Mouse (Mus musculus) hindbrain, embryonic 12.5 days (tissue): ENCODE measurements around the gene Arhgap31. TPM values are rescaled to one million over a fixed set of nuclear protein-coding genes. Genes with fewer than 3 reads are reported as not detected.

Experiments
- ATAC-seq: fragments of 200-750 bp; cut with Nextera tagmentation; 2 replicates; pipeline ENCODE4 v1.8.0; 2017; ENCODE audit warnings: moderate TSS enrichment; ENCODE audit not compliant: low FRiP score
- H3K27ac ChIP-seq: fragments of 300-500 bp; sonication (generic); 2 replicates; pipeline ENCODE4 v1.5.1; 2016; ENCODE audit warnings: mild to moderate bottlenecking
- H3K27me3 ChIP-seq: fragments of 300-500 bp; sonication (generic); 2 replicates; pipeline ENCODE4 v1.6.1; 2016; ENCODE audit warnings: mild to moderate bottlenecking
- H3K36me3 ChIP-seq: fragments of 300-500 bp; sonication (generic); 2 replicates; pipeline ENCODE4 v1.6.1; 2016; ENCODE audit warnings: mild to moderate bottlenecking
- H3K4me1 ChIP-seq: fragments of 300-500 bp; sonication (generic); 2 replicates; pipeline ENCODE4 v1.6.1; 2016
- H3K4me2 ChIP-seq: fragments of 300-500 bp; sonication (generic); replicated peaks from 2 replicates; pipeline ENCODE4 v1.6.1; 2016; ENCODE audit warnings: mild to moderate bottlenecking
- H3K4me3 ChIP-seq: fragments of 300-500 bp; sonication (generic); 2 replicates; pipeline ENCODE4 v1.5.1; 2016; ENCODE audit warnings: mild to moderate bottlenecking
- H3K9ac ChIP-seq: fragments of 300-500 bp; sonication (generic); 2 replicates; pipeline ENCODE4 v1.6.1; 2016; ENCODE audit warnings: mild to moderate bottlenecking, moderate library complexity
- H3K9me3 ChIP-seq: fragments of 300-500 bp; sonication (generic); replicated peaks from 2 replicates; pipeline ENCODE4 v1.6.1; 2016; ENCODE audit warnings: mild to moderate bottlenecking
- WGBS: fragments of 180-500 bp; shearing (Covaris S2); methylation state at CpG from one replicate; pipeline ENCODE4 v1.1.7; 2016; 5-methylcytosine and 5-hydroxymethylcytosine counted together
- polyA plus RNA-seq: library from polyadenylated mRNA; unstranded; fragments of >200 nt; fragmentation: Nextera tagmentation; extraction: Ambion mirVana; gene quantifications from 2 replicates; pipeline ENCODE4 v1.2.1, GENCODE M21; 2016

Arhgap31 gene
- polyA plus RNA-seq, 1 experiment from 2014 or later: 15.4 TPM

DNA sequence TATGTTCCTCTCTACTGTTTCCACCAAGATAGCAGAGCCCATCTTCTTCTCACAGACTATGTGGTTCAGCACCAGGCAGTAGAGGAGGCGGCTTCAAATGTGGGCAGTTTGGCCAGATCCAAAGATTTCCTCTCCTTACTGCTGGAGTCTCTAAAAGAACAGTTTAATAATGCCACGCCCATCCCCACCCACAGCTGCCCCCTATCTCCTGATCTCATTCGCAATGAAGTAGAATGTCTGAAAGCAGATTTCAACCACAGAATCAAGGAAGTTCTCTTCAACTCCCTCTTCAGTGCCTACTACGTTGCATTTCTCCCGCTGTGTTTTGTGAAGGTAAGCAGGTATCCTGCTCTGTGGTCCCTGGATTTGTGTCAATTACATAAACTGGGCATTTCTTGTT lies 127.9 kb downstream of the Arhgap31 start:
- Histone ChIP-seq H3K9me3 (no peaks in the 10 kb centered on the region), H3K27me3 (no peaks in the 10 kb centered on the region), H3K4me1 (no peaks in the 10 kb centered on the region), H3K9ac (no peak overlapping the region), H3K4me2 (no peak overlapping the region), H3K36me3 (peaks cover 80% of the 10 kb centered on the region), H3K4me3 (no peak overlapping the region), H3K27ac (no peak overlapping the region)
- ATAC-seq: no peak
- 90% methylated on average over 5 of the region's 5 CpGs for WGBS

DNA sequence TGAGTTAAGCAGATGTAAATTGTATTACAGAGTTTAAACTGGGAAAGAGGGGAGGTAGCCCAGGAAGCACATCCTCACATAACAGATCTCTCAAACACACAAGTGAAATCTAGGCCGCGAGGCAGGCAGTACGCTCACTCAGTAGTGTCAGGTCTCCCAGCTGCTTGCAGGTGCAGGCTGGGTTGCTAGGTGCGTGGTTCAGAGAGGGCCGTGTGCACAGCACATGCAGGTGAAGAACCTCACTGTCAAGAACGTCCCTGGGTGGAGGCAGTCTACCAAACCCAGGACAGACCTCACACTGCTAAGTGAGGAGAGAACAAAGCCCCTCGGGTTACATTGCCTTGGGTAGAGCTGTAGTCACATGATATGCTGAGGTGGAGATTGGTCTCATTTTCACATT lies 128.3 kb downstream of the Arhgap31 start:
- H3K4me2 ChIP-seq: no peak overlapping the region
- no peak for ATAC-seq
- 88% methylated on average over 7 of the region's 7 CpGs for WGBS
- no peaks in the 10 kb centered on the region for H3K4me1 ChIP-seq
- no peak overlapping the region for H3K4me3 ChIP-seq
- no peak overlapping the region for H3K27ac ChIP-seq
- no peaks in the 10 kb centered on the region for H3K9me3 ChIP-seq
- no peaks in the 10 kb centered on the region for H3K27me3 ChIP-seq
- peaks cover 78% of the 10 kb centered on the region for H3K36me3 ChIP-seq
- no peak overlapping the region for H3K9ac ChIP-seq

DNA sequence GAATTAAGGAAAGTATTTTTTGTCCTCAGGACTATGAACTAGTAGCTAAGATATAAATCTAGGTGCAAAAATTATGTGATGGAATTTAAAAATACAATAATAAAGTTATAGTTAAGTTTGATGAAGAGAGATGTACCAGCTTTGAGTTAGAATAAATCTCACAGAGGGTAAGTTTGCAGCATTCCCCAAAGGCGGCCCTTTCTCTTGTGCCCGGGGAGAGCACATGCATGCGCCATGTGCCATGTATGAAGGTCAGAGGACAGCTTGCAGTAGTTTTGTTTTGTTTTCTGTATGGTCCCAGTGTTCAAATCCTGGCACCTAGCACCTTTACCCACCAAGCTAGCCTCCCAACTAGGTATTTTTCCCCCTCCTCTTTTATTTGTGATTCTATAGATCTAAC lies 141.6 kb downstream of the Arhgap31 start:
- Histone ChIP-seq H3K36me3 (peaks cover 51% of the 10 kb centered on the region), H3K27ac (no peak overlapping the region), H3K27me3 (no peaks in the 10 kb centered on the region), H3K9ac (no peak overlapping the region), H3K4me1 (no peaks in the 10 kb centered on the region), H3K4me3 (no peak overlapping the region), H3K4me2 (no peak overlapping the region), H3K9me3 (no peaks in the 10 kb centered on the region)
- ATAC-seq: no peak
- WGBS: 98% methylated on average over 3 of the region's 3 CpGs

DNA sequence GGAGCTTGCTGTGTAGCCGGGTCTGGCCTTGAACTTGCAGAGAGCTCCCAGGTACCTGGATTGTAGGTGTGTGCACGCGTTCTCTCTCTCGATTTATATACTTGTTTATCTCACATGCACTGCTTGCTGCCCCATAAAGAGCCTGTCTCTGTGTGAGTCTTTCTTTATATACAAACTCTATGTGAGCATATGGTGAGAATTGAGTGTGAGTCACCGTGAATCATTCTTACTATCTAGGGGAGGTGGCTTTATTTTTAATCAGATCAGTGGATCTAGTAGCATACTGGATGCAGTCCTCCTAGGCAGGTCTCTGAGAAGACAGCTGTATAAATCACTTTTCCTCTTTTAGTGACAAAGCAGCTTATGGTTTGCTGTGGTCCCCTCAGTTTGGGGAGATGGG lies 144.9 kb downstream of the Arhgap31 start:
- Histone ChIP-seq H3K9me3 (no peaks in the 10 kb centered on the region), H3K4me2 (no peak overlapping the region), H3K27me3 (no peaks in the 10 kb centered on the region), H3K36me3 (peaks cover 42% of the 10 kb centered on the region), H3K4me3 (no peak overlapping the region), H3K9ac (no peak overlapping the region), H3K4me1 (peaks cover 8% of the 10 kb centered on the region), H3K27ac (no peak overlapping the region)
- no peak for ATAC-seq
- WGBS: 99% methylated on average over 5 of the region's 5 CpGs

DNA sequence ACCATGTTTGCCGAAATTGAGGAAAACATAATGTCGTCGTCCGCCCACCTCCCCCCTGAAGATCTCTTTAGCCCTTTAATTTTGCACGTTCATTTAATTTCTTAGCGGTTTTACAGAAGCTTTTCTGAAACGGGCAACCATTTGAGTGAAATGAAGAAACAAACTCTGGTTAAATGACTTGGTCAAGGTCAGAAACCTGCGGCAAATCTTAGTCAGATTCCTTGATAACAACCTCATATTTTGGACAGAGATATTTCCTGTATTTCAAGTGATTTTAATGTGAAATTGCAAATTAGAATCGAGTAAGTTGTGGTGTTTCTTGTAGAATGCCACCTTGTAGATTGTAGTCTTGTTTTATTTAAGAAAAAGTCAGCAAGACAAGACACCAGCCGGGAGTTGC lies 149.6 kb downstream of the Arhgap31 start:
- Histone ChIP-seq H3K27me3 (peaks cover 16% of the 10 kb centered on the region; the same call in 1 of the 2 replicates), H3K4me3 (peak overlapping the region; percentile 86), H3K36me3 (peaks cover 15% of the 10 kb centered on the region), H3K27ac (no peak overlapping the region), H3K9me3 (no peaks in the 10 kb centered on the region), H3K9ac (peak overlapping the region; percentile 85), H3K4me2 (peak overlapping the region; percentile 73), H3K4me1 (peaks cover 11% of the 10 kb centered on the region)
- 43% methylated on average over 10 of the region's 10 CpGs for WGBS
- ATAC-seq: no peak

DNA sequence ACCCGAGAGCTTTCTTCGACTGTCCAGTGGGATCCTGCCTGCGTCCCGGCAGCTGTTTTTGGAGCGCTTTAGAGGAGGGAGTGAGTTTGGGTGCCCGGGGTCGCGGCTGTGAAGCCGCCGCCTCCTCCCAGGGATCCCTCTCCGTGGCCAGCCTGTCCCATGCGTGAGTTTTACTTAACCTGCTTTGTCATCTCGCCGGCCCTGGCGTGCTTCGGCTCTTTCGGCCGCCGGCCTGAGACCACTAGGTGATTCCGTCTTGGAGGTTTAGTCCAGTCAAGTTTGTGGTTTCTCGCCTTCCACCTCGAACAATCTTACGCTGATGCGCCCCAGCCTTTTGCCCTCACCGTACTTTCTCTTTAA lies 150.1 kb downstream of the Arhgap31 start:
- Histone ChIP-seq H3K36me3 (peaks cover 9% of the 10 kb centered on the region), H3K27ac (peak overlapping the region; percentile 78), H3K4me1 (peaks cover 11% of the 10 kb centered on the region), H3K9me3 (no peaks in the 10 kb centered on the region), H3K27me3 (peaks cover 16% of the 10 kb centered on the region; the same call in 1 of the 2 replicates), H3K4me3 (peak overlapping the region; percentile 86), H3K9ac (peak overlapping the region; percentile 85), H3K4me2 (peak overlapping the region; percentile 73)
- no peak; the same call in 1 of the 2 replicates for ATAC-seq
- WGBS: 1% methylated on average over 25 of the region's 25 CpGs

DNA sequence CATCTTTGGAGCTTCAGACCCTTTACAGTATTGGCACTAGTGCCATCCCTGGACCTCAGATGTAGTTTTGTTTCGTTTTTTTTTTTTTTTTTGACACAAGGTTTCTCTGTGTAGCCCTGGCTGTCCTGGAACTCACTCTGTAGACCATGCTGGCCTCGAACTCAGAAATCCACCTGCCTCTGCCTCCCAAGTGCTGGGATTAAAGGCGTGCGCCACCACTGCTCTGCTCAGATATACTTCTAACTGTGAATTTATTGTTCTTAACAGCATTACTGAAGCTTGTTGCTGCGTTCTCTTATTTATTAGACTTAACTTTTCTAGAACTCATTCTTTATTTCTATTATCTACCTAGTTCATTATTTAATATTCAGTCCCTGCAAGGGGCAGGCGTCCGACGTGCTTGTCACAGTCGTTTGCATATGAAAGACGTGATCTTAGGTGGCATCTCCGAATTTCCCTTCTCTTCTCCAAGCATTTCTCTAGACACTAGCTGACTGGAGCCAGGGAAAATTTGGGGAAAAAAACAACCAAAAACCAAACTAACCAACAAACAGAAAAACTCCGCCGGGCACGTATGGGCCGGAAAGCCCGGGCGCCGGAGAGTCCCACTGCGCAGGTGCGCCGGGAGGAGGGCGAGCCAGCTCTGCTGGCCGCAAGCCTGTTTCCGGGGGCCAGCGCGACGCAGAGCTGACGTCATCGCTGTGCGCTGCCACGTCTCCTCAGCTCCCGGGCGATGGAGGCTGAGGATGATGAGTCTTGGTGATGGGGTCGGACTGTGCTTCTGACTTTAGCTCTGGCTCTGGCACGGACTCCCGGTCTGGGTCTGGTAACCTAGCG lies 150.7 kb downstream of the Arhgap31 start:
- H3K9me3 ChIP-seq: no peaks in the 10 kb centered on the region
- peaks cover 16% of the 10 kb centered on the region; the same call in 1 of the 2 replicates for H3K27me3 ChIP-seq
- H3K4me2 ChIP-seq: peak overlapping the region; percentile 73
- H3K4me1 ChIP-seq: peaks cover 11% of the 10 kb centered on the region
- 8% methylated on average over 37 of the region's 37 CpGs for WGBS
- H3K4me3 ChIP-seq: peak overlapping the region; percentile 86
- peak overlapping the region; percentile 78 for H3K27ac ChIP-seq
- H3K9ac ChIP-seq: peak overlapping the region; percentile 85
- ATAC-seq: peak; percentile 97
- peaks cover 9% of the 10 kb centered on the region; the same call in 1 of the 2 replicates for H3K36me3 ChIP-seq

DNA sequence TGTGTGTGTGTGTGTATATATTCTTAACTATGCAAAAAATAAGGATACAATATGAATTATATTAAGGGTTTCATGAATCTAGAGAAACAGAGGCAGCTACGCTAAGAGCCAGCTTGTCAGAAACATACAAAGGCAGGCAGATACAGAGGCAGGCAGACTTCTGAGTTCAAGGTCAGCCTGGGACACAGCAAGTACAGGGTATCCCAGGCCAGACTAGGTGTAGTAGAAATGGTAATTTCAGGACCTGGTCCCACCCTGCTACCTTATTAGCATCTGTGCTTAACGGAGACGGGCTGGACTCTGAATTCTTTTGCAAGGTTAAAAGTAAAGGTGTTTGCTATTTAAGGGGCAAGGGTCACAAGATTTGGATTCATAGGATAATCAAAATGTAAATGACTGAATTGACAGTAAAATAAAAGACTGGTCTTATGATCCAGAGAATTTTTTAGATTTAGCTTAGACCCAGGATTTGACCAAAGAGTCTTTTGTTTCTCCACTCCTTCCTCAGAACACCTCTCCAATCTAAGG lies 154.8 kb downstream of the Arhgap31 start, which contains the start of gene Tmem39a:
Tmem39a (plus strand) TSS at position 478 of the 528 bp plus-strand sequence.
- Histone ChIP-seq H3K4me1 (0 out of 2 replicates have a peak, but pooled peaks cover 3% of the 10 kb centered on the region), H3K4me2 (no peak within 1 kb of the TSS), H3K4me3 (no peak within 1 kb of the TSS), H3K27me3 (peaks cover 35% of the 10 kb centered on the region), H3K9ac (no peak within 1 kb of the TSS), H3K27ac (no peak within 1 kb of the TSS), H3K9me3 (no peaks in the 10 kb centered on the region), H3K36me3 (no peaks in the 10 kb centered on the region)
- WGBS: 87% methylated on average over 3 of the region's 3 CpGs
- ATAC-seq: no peak

DNA sequence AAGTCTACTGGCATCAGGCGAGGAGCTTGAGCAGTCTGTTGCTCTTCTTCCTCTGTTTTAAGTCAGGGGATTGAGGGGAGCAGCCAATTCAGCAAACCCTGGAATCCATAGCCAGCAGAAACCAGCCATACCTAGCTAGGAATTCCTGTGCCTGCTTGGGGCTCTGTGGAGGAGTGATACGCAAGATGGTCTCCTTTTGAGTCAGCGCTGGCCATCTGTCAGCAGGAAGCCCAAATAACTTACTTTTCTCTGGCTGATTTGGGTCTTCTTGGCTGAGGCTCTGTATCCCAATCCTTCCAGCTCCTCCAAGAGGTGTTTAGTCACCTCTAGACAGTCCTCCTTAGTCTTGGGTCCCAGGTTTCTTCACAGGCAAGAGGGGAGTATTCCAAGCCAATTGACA lies 157.1 kb downstream of the Arhgap31 start:
- ATAC-seq: no peak
- Histone ChIP-seq H3K9ac (no peak overlapping the region), H3K9me3 (no peaks in the 10 kb centered on the region), H3K4me3 (no peak overlapping the region), H3K27me3 (peaks cover 47% of the 10 kb centered on the region), H3K36me3 (no peaks in the 10 kb centered on the region), H3K4me1 (no peaks in the 10 kb centered on the region), H3K4me2 (no peak overlapping the region), H3K27ac (no peak overlapping the region)
- WGBS: 78% methylated on average over 3 of the region's 3 CpGs

DNA sequence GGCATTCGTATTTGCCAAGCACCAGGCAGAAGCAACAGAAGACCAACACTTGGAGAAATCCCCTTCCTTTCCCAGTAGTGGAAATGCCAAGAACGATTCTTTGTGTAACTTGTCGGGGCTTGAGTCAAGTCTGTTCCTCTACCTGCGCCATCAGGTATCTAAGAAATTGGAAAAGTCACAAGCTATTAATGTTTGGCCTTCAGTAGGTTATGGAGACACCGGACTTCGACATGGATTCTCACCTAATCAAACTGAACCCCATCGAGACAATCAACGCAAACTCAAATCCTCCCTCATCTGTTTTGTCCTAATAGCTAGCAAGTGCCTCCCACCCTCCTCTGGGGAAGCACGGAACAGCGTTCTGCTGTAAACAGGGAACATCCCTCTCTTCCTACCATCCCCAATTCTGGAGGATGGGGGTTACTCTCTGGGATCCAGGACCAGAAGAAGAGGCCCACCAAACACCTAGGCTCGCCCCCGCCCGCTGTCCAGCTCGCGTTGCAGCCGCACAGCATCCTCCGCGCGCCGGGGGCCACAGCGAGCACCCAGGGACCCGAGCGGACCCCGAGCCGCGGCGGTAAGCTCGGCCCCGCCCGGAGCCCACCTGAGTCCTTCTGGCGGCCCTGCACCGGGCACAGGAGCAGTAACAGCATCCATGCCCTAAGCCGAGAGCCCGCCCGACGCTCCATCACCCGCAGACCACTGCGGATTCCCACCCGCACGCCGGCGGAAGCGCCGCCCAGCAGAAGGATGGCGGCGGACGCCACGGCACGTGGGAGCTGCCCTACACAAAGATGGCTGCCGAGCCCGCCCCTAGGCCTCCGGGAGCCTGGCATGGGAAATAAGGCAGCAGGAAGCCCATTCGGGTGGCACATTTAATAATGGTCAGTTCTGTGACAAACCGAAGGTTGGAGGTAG lies 163.3 kb downstream of the Arhgap31 start, which contains the start of gene Poglut1:
Poglut1 (minus strand) TSS at position 780 of the 918 bp plus-strand sequence.
- peak within 1 kb of the TSS; percentile 82 for H3K27ac ChIP-seq
- H3K4me2 ChIP-seq: peak within 1 kb of the TSS; percentile 71
- H3K4me3 ChIP-seq: peak within 1 kb of the TSS; percentile 64
- ATAC-seq: peak; percentile 95
- WGBS: 3% methylated on average over 54 of the region's 54 CpGs
- no peaks in the 10 kb centered on the region for H3K9me3 ChIP-seq
- H3K4me1 ChIP-seq: peaks cover 17% of the 10 kb centered on the region
- peaks cover 17% of the 10 kb centered on the region for H3K36me3 ChIP-seq
- peak within 1 kb of the TSS; percentile 91 for H3K9ac ChIP-seq
- peaks cover 17% of the 10 kb centered on the region for H3K27me3 ChIP-seq
